Mouse (Mus musculus): Measurements from ENCODE around the gene Lrrc10. TPM values are rescaled to one million over a fixed set of nuclear protein-coding genes. Genes with fewer than 3 reads are reported as not detected.

Gene Lrrc10
- total RNA-seq, 2 experiments from 2014 or later: 0.39 TPM; not detected in 1

GRCm38 (mm10) chr10:117094504-117095329 lies 49.6 kb downstream of the Lrrc10 start:
- peak; percentile 31 to 44 for DNase-seq (ENCODE audit: extremely low spot score in 1 of 2, low spot score in 2 of 2)
- intact Hi-C loops (cut with DNase I): loop anchor here (5.0 kb wide), 1 partner anchor 53 kb away; the partner anchor contains the start of gene Frs2

- intact Hi-C loops (cut with DNase I): no loop called here
- no peak for DNase-seq (ENCODE audit: extremely low spot score in 1 of 2, low spot score in 2 of 2)
Measured at GRCm38 (mm10) chr10:117096096-117096495, 51.0 kb downstream of the Lrrc10 start.

Other genes starting within 250 kb of the Lrrc10 start
- under 1 TPM; 0.58 to 0.71 TPM for gene Myrfl, start 148.4 kb upstream of the Lrrc10 start, total RNA-seq (2021)
- 10 to 100 TPM; 39.6 to 43.4 TPM for gene Rab3ip, start 94.6 kb upstream of the Lrrc10 start, total RNA-seq (2021)
- not detected for gene Gm10271, start 72.7 kb upstream of the Lrrc10 start, total RNA-seq (2021)
- under 1 TPM; 0.28 TPM for gene Best3, start 59.0 kb upstream of the Lrrc10 start, total RNA-seq (2021)
- gene Cct2, start 18.5 kb downstream of the Lrrc10 start, total RNA-seq (2021): 100 to 1,000 TPM; 229 to 235 TPM
- gene Frs2, start 103.2 kb downstream of the Lrrc10 start, total RNA-seq (2021): 10 to 100 TPM; 25.3 to 26.8 TPM
- gene Yeats4, start 179.2 kb downstream of the Lrrc10 start, total RNA-seq (2021): 10 to 100 TPM; 61.2 to 64.2 TPM
- not detected for gene 9530003J23Rik, start 193.4 kb downstream of the Lrrc10 start, total RNA-seq (2021)
- gene Lyz2, start 237.0 kb downstream of the Lrrc10 start, total RNA-seq (2021): 1 to 10 TPM; 6.7 to 7.6 TPM
- under 1 TPM; 0.28 to 0.93 TPM for gene Lyz1, start 247.5 kb downstream of the Lrrc10 start, total RNA-seq (2021)

All from left cerebral cortex, postnatal 10 days (tissue).